Mouse (Mus musculus) liver, embryonic 14.5 days (tissue): Measurements from ENCODE around the gene Ccdc85b. TPM values are rescaled to one million over a fixed set of nuclear protein-coding genes. Genes with fewer than 3 reads are reported as not detected.
A peak's percentile ranks its signal among the peaks of the same experiment; 100 is the strongest.

Experiments used
- ATAC-seq: fragments of 200-750 bp; cut with Nextera tagmentation; 2 replicates; pipeline ENCODE4 v1.8.0; 2017; ENCODE audit warnings: moderate number of reproducible peaks, mild to moderate bottlenecking, moderate library complexity; ENCODE audit not compliant: insufficient read depth
- DNase-seq, 3 experiments: peaks; one replicate each; pipeline ENCODE4 v3.0.0-alpha.2; 2012 to 2013; ENCODE audit warnings: low read depth in 3 of 3, low spot score in 3 of 3
- H3K27ac ChIP-seq: fragments of 300-500 bp; sonication (generic); 2 replicates; pipeline ENCODE4 v1.5.1; 2014; ENCODE audit warnings: moderate library complexity, mild to moderate bottlenecking, control low read depth, inconsistent platforms
- H3K27me3 ChIP-seq: fragments of 300-500 bp; sonication (generic); 2 replicates; pipeline ENCODE4 v1.6.1; 2014; ENCODE audit warnings: mild to moderate bottlenecking, low read length, moderate library complexity; ENCODE audit not compliant: control insufficient read depth, insufficient read depth
- H3K36me3 ChIP-seq: fragments of 300-500 bp; sonication (generic); replicated peaks from 2 replicates; pipeline ENCODE4 v1.6.1; 2014; ENCODE audit warnings: low read depth; ENCODE audit not compliant: control insufficient read depth, insufficient read depth
- H3K4me1 ChIP-seq, 2 experiments: fragments of 200-500 bp in 1 of 2; fragments of 300-500 bp in 1 of 2; sonication (generic) in 1 of 2; replicated peaks; 2 replicates each; pipeline ENCODE4 v1.6.1; 2012 to 2014; ENCODE audit warnings: antibody characterized with exemption in 1 of 2, inconsistent platforms in 1 of 2, low read length in 1 of 2; ENCODE audit not compliant: control insufficient read depth in 2 of 2, insufficient read depth in 2 of 2
- H3K4me2 ChIP-seq: fragments of 300-500 bp; sonication (generic); 2 replicates; pipeline ENCODE4 v1.6.1; 2014; ENCODE audit warnings: low read depth, mild to moderate bottlenecking, control low read depth, moderate library complexity
- H3K4me3 ChIP-seq, 2 experiments: fragments of 200-500 bp in 1 of 2; fragments of 300-500 bp in 1 of 2; sonication (generic) in 1 of 2; 2 replicates each; pipeline ENCODE4 v1.5.1; 2012 to 2014; ENCODE audit warnings: low read depth in 2 of 2, low read length in 2 of 2, mild to moderate bottlenecking in 2 of 2, control low read depth in 1 of 2, inconsistent platforms in 1 of 2, moderate library complexity in 1 of 2; ENCODE audit not compliant: insufficient read depth in 1 of 2
- H3K9ac ChIP-seq: fragments of 300-500 bp; sonication (generic); replicated peaks from 2 replicates; pipeline ENCODE4 v1.6.1; 2014; ENCODE audit warnings: mild to moderate bottlenecking, control low read depth, moderate library complexity
- H3K9me3 ChIP-seq: fragments of 300-500 bp; sonication (generic); 2 replicates; pipeline ENCODE4 v1.6.1; 2016; ENCODE audit warnings: low read length, mixed read lengths; ENCODE audit not compliant: control insufficient read depth
- CTCF ChIP-seq: IDR thresholded peaks from 2 replicates; pipeline ENCODE4 v1.5.1; 2016; ENCODE audit warnings: antibody characterized with exemption, low read depth, control low read depth
- EP300 ChIP-seq: IDR thresholded peaks from 2 replicates; pipeline ENCODE4 v1.6.1; 2016; ENCODE audit warnings: antibody characterized with exemption, low read depth
- WGBS: fragments of 180-500 bp; shearing (Covaris S2); extraction: QIAGEN DNeasy Blood & Tissue Kit; methylation state at CpG from one replicate; pipeline ENCODE4 v1.1.7; 2014; ENCODE audit not compliant: insufficient replicate concordance; 5-methylcytosine and 5-hydroxymethylcytosine counted together
- polyA plus RNA-seq, 2 experiments: library from polyadenylated mRNA; depleted of rRNA in 1 of 2; stranded (reverse) in 1 of 2; unstranded in 1 of 2; fragments of >200 nt; fragmentation: Nextera tagmentation in 1 of 2; extraction: Ambion mirVana in 1 of 2; gene quantifications; 2 replicates each; pipeline versions ENCODE4 v1.2.1 to v1.2.3; 2012 to 2014

Gene Ccdc85b
- polyA plus RNA-seq, 2 experiments = 1.0 to 1.4 TPM

DNA sequence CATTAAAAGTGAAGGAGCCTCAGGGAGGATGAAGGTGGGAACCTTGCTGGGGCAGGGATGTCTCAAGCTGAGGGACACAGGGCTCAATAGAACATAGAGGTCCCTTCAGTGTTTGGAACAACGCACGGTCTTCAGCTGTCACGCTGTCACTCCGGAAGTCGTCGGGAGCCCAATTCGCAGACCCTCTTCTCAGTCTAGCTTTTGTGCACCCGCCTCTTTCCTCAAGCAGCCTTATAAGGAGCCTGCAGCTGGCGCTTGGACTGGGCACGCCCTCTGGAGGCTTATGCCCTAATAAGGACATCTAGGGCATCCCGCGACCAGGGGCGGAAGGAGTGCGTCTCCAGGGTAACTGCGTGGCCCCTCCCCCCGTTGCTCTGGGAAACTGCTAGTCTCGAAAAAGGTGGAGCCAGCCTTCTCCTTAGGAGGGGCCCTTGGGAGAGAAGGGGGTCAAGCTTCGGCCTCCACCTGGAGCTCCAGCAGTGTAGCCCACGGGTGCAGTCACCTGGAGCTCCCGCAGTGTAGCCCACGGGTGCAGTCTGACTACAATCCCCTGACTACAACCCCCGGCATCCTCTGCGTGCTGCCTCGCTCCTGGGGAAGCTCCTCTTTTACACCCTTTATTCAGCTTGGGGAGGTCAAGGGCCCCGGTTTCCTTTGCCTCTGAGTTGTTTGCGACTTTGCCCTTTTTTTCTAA, 31.3 kb upstream of the Ccdc85b start:
- no peaks in the 10 kb centered on the region for H3K9me3 ChIP-seq
- H3K9ac ChIP-seq = peak overlapping the region; percentile 87
- H3K27ac ChIP-seq = peak overlapping the region; percentile 91
- H3K27me3 ChIP-seq = no peaks in the 10 kb centered on the region
- peak overlapping the region; percentile 67 to 71 for H3K4me3 ChIP-seq
- WGBS = under 1% methylated on average over 26 of the region's 26 CpGs
- peak; percentile 97 to 98 (median 98) for DNase-seq
- peak overlapping the region; percentile 99 for H3K4me2 ChIP-seq
- H3K4me1 ChIP-seq = peaks cover 19 to 24% of the 10 kb centered on the region in 2 experiments
- peaks cover 23% of the 10 kb centered on the region for H3K36me3 ChIP-seq
- ATAC-seq = peak; percentile 73
- TF ChIP-seq EP300 (no peak), CTCF (peak; percentile 37; the same call in 1 of the 2 replicates)

DNA sequence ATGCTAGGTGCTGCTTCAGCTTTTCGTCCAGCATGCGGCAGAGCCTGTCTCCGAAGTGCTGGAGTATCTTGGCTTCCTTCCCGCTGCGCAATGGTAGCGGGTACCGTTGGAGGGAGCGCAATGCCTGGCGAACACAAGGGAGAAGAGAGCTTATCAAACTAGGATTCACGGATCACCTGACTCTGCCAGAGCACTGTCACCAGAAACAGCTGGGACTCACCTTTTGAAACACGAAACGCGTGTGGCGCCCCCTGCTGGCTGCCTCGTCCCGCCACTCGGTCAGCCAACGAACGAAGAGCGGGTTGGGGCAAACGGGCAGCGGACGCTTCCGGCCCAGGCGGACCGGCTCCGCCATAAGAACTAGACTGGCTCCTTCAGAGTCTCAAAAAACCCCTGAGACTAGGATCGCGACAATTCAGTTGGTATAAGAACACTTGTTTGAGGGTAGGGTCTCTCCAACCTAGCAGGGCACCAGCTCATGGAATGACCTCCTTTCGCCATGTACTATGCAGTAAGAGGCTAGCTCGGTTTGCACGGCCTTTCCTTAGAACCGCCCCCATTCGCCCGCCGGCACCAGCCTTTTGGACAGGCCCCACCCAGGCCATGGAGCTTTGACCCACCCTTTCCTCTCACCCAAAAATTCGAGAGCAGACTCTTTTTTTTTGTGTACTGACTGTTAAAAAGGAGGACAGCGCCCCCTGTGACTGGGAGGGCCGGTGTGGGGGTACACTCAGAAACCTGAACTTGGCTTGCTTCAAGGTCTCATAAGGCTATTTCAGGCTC, 30.3 kb upstream of the Ccdc85b start, which contains the start of gene Mus81:
Gene Mus81 (minus strand): TSS at position 635 of the 783 bp plus-strand sequence.
- Histone ChIP-seq H3K36me3 (peaks cover 13% of the 10 kb centered on the region), H3K4me1 (peaks cover 19 to 24% of the 10 kb centered on the region in 2 experiments), H3K27me3 (no peaks in the 10 kb centered on the region), H3K9me3 (no peaks in the 10 kb centered on the region), H3K4me3 (peak within 1 kb of the TSS; percentile 67 to 71), H3K9ac (peak within 1 kb of the TSS; percentile 87), H3K4me2 (peak within 1 kb of the TSS; percentile 99), H3K27ac (peak within 1 kb of the TSS; percentile 91)
- DNase-seq = peak; percentile 93 to 96 (median 94)
- WGBS = under 1% methylated on average over 39 of the region's 39 CpGs
- TF ChIP-seq CTCF = peak; percentile 98
- TF ChIP-seq EP300 = no peak
- ATAC-seq = peak; percentile 73

DNA sequence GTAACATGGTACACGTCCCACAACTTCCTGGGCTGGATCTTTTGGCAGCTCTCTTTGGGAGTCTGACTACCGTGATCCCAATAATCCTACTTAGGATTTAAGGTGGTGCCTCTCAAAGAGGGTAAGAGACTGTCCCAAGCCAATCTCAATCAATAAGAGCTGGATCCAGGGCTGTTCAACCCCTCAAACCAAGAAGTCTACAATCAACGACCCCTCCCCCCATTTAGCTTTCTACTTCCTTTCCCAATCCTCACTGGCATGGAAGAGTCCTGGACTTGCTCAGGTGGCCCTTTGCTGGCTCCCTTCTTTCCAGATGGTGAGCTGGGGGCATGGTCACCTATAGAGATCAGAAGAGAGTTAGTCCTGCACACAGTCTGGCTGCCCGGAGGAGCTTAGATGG, 29.1 kb upstream of the Ccdc85b start:
- Histone ChIP-seq H3K27ac (no peak overlapping the region), H3K9ac (no peak overlapping the region)
- 78% methylated on average over 4 of the region's 4 CpGs for WGBS

DNA sequence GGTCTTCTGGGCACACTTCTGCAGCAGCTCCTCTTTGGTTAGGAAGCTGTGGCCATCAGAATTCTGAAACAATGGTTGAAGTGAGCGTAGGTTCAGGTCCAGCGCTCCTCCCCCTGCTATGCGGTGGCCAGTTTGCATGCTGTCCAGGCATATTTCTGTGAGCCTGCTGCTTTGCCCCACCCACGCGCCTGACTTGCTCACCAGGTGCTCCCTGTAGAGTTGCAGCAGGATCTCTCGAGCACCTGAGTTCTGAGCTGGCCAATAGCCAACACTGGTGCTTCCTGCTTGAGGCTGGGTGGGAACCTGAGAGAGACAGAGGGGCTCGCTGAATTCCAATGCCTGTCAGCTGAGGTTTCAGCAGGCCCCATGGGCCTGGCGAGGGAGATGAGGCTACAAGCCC, 28.6 kb upstream of the Ccdc85b start:
- no peak overlapping the region for H3K4me2 ChIP-seq
- H3K27me3 ChIP-seq = no peaks in the 10 kb centered on the region
- 79% methylated on average over 8 of the region's 8 CpGs for WGBS
- no peak overlapping the region for H3K9ac ChIP-seq
- no peak for TF ChIP-seq CTCF
- no peak for TF ChIP-seq EP300
- H3K4me1 ChIP-seq = peaks cover 15 to 21% of the 10 kb centered on the region in 2 experiments
- H3K9me3 ChIP-seq = no peaks in the 10 kb centered on the region
- H3K4me3 ChIP-seq = no peak overlapping the region
- DNase-seq (no peak), ATAC-seq (no peak)
- no peak overlapping the region for H3K27ac ChIP-seq
- H3K36me3 ChIP-seq = peaks cover 3% of the 10 kb centered on the region

More for the DNA sequence above, 29.1 kb upstream of the Ccdc85b start:
- peak overlapping the region in 1 of 2 experiments; percentile 71; a peak in 1 of 4 replicates for H3K4me3 ChIP-seq
- ATAC-seq (no peak), DNase-seq (no peak)
- H3K27me3 ChIP-seq = no peaks in the 10 kb centered on the region
- TF ChIP-seq CTCF = no peak
- TF ChIP-seq EP300 = no peak
- H3K4me2 ChIP-seq = peak overlapping the region; percentile 99
- H3K9me3 ChIP-seq = no peaks in the 10 kb centered on the region
- H3K36me3 ChIP-seq = peaks cover 3% of the 10 kb centered on the region
- H3K4me1 ChIP-seq = peaks cover 15 to 24% of the 10 kb centered on the region in 2 experiments

DNA sequence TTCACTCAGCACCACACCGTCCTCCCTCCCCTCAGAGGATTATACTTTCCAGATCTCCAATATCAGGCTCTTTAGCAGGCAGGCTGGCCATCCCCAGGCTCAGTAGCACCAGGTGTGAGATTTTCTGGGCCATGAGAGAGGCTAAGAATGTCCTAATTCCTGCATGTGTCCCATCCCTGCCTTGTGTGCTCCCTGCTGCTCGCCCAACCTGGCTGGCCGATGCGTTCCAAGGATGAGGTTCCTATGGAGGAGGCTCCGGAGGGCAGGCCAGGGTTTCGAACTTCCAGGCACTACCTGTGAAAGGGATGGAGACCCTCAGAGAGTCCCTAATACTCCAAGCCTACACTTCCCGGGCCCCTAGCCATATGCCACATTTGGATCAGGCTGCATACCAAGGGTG, 28.1 kb upstream of the Ccdc85b start:
- H3K4me3 ChIP-seq = no peak overlapping the region
- no peaks in the 10 kb centered on the region for H3K27me3 ChIP-seq
- no peak for TF ChIP-seq EP300
- no peak for TF ChIP-seq CTCF
- no peak overlapping the region for H3K4me2 ChIP-seq
- H3K36me3 ChIP-seq = peaks cover 3% of the 10 kb centered on the region
- no peak for DNase-seq
- WGBS = 84% methylated on average over 7 of the region's 7 CpGs
- no peak overlapping the region for H3K9ac ChIP-seq
- H3K27ac ChIP-seq = no peak overlapping the region
- ATAC-seq = no peak
- peaks cover 15 to 21% of the 10 kb centered on the region in 2 experiments for H3K4me1 ChIP-seq
- H3K9me3 ChIP-seq = no peaks in the 10 kb centered on the region
